Mouse (Mus musculus) ES-CJ7 (cell line): ENCODE results near the gene Mrpl27.
"Not testable (repeated sequence)": the region's sequence is repeated elsewhere in the genome, so short reads cannot be mapped to it uniquely, and the experiment has no call there.

Source experiments
- DNase-seq: peaks from one replicate; pipeline ENCODE4 v3.0.0; 2011; ENCODE audit warnings: low read depth, low spot score

The Mrpl27 gene

DNA sequence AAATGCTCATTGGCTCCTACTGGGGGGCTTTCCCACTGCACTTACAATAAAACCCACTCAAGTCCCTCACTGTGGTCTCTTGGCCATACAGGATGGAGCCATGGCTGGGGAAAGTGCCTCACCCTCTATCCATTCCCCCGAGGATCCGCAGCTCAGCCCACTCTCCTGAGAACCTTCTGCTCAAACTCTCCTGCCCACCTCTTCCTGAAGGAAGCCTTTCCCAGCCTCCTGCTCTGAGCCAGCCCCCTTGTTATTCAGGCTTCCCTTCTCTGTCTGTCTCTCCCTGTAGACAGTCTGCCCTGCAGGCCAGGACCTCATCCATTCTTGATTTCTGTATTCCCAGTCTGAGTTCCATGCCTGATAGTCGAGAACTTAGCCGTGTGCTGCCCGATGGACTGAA is 21.4 kb downstream of the Mrpl27 start:
- DNase-seq = no peak

GRCm38 (mm10) chr11:94675446-94675845 is 21.9 kb downstream of the Mrpl27 start:
- peak; percentile 46 for DNase-seq

DNA sequence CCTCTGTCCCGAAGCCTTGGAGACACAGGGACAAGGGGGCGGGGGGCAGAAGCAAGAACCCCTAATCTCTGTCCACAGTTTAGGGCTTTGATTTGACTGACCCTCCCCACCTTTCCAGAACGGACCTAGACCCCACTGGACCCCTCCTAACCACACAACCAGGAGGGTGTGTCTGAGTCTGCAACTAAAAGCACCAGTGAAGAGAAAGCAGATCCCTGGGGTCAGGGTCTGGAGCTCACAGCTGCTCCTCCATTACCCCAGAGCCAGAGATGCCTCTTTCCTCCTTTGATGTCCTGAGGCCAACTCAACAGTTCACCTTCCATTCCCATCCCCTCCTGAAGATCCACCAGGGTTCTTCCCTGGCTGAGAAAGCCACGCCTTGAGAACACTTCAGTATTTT is 22.7 kb downstream of the Mrpl27 start:
- no peak for DNase-seq

GRCm38 (mm10) chr11:94676754-94677606 is 23.4 kb downstream of the Mrpl27 start, which contains the start of gene Xylt2:
Gene Xylt2, minus strand, starts transcription at chr11:94677515.
- DNase-seq = peak; percentile 85

DNA sequence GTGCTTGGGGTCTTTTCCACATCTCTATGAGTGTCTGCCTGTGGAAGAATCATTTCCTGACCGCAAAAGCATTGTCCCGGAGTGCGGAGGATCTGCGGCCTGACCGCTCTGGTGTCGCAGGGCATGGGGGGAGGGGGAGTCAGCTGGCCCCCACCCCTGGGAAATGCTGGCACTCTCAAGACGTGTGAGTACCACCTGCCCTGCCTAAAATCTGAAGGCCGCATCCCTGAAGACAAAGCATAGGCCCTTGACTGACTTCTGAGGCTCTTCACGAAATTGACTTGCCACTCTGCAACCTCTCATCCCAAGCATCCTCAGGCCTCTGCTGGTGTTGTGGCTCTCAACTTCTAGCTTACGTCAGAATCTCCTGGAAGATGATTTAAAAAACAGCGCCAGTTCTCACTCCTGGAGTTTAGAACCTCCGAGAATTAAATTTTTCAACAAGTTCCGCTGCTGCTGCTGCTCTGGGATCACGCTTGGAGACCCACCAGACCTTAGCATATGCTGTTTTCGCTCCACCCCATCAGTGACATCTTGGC is 24.1 kb downstream of the Mrpl27 start:
- no peak for DNase-seq

- peak; percentile 70 for DNase-seq
These were observed 27.1 kb downstream of the Mrpl27 start for GRCm38 (mm10) chr11:94680639-94681038.

GRCm38 (mm10) chr11:94681640-94682039 is 28.1 kb downstream of the Mrpl27 start:
- peak; percentile 36 for DNase-seq

- no peak for DNase-seq
These were observed 28.9 kb downstream of the Mrpl27 start for GRCm38 (mm10) chr11:94682427-94682826.

DNA sequence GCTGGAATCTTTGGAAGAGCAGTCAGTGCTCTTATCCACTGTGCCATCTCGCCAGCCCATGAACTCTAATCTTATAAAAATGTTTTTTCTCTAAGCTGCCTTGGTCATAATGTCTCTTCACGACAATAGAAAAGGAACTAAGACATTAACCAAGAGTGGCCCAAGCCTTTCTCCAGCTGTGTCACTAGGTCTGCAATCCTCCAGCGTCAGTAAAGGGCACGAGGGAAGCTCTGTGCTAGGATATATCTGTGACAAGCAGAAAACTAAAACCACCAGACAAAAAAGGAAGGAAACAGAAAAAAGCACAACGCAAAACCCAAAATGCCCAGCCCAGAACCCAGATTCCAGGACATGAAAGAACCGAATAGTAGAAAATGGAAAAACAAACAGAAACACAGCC is 33.6 kb downstream of the Mrpl27 start:
- no peak for DNase-seq

- DNase-seq = not testable (repeated sequence)
These were observed 38.9 kb downstream of the Mrpl27 start for GRCm38 (mm10) chr11:94692502-94692901.

GRCm38 (mm10) chr11:94695508-94695907 is 41.9 kb downstream of the Mrpl27 start:
- no peak for DNase-seq

GRCm38 (mm10) chr11:94697140-94697539 is 43.6 kb downstream of the Mrpl27 start:
- DNase-seq = peak; percentile 71

DNA sequence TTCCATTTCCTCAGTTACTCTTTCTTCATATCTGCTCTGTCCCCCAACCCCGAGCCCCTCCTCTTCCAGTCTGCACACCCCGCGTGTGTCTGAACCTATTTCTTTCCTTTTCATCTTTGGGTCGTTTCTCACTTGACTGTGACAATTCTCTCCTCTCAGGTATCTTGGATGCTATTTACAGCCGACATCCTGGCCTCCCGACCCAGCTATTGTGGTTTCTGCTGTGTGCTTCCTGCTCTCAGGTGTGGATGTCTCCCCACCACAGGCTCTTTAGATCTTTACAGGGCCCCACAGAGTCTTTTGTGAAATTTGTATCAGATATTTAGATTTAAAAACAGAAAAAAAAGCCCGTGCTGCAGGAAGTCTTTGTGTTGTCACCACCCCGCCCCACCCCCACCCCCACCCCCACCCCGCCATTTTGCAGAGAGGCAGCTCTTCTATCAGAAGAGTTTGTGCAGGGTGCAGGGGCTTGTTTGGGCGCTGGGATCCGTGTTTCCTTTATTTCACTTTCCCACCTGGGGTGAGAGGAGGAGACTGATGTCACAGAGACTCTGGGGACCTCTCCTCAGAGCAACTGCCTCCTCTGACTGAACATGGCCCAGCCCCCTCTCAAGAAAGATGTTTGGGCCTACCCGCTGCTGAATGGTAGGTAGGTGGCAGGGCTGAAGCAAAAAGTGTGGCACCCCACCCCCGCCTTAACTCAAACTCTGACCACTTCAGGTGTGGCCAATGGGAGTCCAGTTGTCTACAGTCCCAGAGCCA is 44.3 kb downstream of the Mrpl27 start:
- peak; percentile 41 for DNase-seq

- DNase-seq = peak; percentile 84
These were observed 45.8 kb downstream of the Mrpl27 start for GRCm38 (mm10) chr11:94699399-94699798.

DNA sequence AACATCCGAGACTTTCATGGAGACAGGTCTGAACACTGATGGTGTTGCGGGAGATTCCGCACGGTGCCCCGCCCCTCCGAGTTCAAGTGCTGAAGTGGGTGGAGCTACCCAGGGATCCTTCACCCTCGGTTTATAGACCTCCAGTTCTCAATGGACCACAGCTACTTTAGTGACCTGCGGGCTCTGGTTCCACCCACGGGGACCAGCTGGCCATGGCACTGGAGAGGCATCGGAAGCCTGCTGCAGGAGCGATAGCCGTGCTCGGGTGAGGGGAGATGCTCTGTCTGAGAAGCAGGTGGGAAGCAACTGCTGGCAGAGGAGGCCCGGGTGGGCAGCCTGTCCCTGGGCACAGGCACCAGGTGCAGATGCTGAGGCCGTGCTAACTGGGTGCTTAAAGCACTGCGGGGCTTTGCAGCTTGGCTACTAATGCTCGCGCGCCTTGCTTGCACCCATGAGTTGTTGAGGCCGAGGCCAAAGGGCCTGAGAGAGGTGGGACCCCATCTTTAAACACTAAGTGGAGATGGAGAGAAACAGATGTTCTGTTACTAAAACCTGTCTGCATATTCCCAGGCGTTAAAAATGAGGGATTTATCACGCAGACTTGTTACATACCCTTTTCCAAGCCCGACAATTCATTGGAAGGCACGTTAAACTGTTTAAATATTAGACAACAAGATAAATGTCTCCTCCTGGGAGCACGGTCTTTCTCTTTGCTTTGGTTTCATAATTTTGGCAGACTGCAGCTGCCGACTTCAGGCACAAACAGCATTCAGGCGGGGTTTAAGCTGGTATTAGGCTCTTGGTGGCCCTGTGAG is 48.0 kb downstream of the Mrpl27 start:
- no peak for DNase-seq

DNA sequence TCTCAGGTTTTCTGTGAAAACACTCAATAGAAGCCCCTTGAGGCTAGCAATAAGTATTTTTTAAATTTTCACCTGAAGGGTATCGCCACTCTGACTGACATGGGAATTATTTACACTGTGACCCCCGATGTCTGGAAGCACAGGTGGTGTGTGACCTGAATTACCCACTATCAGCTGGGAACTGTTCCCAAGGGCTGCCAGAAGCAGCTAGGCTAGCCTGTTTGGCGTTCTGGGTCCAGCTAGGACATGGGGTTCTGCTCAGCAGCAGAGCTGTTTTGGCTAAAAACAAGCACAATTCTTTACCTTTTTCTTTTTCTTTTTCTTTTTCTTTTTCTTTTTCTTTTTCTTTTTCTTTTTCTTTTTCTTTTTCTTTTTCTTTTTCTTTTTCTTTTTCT is 48.6 kb downstream of the Mrpl27 start:
- no peak for DNase-seq

DNA sequence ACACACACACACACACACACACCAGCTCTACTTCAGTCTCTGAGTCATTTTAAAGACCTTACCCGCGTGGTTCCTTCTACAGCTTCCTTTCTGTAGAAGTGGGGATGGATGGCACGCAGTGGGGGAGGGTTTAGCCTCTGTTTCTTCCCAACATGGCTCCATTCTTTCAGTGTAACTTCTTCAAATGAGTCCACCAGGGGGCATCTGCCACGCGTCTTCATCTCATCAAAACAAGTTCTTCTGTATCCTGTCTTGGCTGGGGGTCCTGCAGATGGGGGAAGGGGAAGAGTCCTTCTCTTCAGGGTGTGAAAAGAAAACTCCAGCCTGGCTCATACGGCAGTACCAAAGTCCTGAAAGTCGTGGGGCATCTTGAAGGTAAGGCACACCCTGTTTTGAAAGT is 50.5 kb downstream of the Mrpl27 start:
- peak; percentile 40 for DNase-seq

GRCm38 (mm10) chr11:94704472-94704871 is 50.9 kb downstream of the Mrpl27 start, which contains the start of gene Gm11541:
Gene Gm11541, minus strand, starts transcription at chr11:94704499.
- DNase-seq = no peak
